In genomic region chr14:119892922-119893321, GRCm38 (mm10) we compare ENCODE assay signal across 16 mouse cellular contexts.
"Had no signal": no experiment of that assay in that cellular context is flagged by ENCODE, and none has a peak within 500 bp of the region (broad histone marks: within the 10 kb centered on the region; RNA-seq: fewer than 3 reads in every experiment).

No protein-coding gene starts in this region.

- H3K4me2 ChIP-seq: limb, embryonic 12.5 days; limb, embryonic 15.5 days; liver, embryonic 11.5 days; lung, embryonic 14.5 days had no signal

- H3K9ac ChIP-seq: limb, embryonic 12.5 days; limb, embryonic 15.5 days; liver, embryonic 14.5 days; liver, postnatal 0 days; lung, embryonic 14.5 days had no signal

- H3K27me3 ChIP-seq: limb, embryonic 12.5 days; limb, embryonic 15.5 days had no signal

- H3K36me3 ChIP-seq: limb, embryonic 12.5 days; limb, embryonic 15.5 days had no signal

- ATAC-seq: intestine, postnatal 0 days; liver, postnatal 0 days; lung, postnatal 0 days had no signal

- H3K9me3 ChIP-seq: limb, embryonic 12.5 days; limb, embryonic 15.5 days had no signal

- H3K27ac ChIP-seq: kidney, postnatal 0 days; layer of hippocampus, adult 2 months; limb, embryonic 12.5 days; limb, embryonic 15.5 days; liver, embryonic 14.5 days; macrophage had no signal

- DNase-seq: kidney, adult 2 months; kidney, postnatal 25 days; layer of hippocampus, adult 9-11 months; liver, postnatal 0 days; lung, embryonic 14.5 days; thymus, adult 18-20 months; thymus, postnatal 36 days had no signal

- H3K4me3 ChIP-seq: layer of hippocampus, adult 2 months; limb, embryonic 12.5 days; limb, embryonic 15.5 days had no signal
